Mouse (Mus musculus) kidney, adult 8-10 months (tissue): Measurements from ENCODE around the gene Tprgl.

Experiments
- DNase-seq, 2 experiments: peaks; one replicate each; pipeline ENCODE4 v3.0.0; 2022

Gene Tprgl

DNA sequence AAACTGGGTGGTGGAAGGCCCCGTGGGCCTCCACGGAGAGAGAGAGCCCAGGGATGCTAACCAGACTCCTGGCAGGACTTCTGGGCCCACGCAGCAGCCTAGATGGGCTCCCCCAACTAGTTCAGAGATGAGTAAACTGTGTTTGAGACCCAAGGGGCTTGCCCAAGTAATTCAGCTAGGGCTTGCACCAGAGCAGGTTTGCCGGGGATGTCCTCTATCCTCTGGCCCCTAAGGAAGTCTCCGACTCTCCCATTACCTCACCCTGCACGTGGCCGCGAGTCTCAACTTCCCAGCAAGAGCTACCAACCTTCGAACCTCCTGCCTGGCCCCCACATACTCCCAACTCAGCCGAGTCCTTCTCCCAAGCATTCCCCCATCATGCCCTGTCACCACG lies 50.6 kb downstream of the Tprgl start:
- DNase-seq = no peak

DNA sequence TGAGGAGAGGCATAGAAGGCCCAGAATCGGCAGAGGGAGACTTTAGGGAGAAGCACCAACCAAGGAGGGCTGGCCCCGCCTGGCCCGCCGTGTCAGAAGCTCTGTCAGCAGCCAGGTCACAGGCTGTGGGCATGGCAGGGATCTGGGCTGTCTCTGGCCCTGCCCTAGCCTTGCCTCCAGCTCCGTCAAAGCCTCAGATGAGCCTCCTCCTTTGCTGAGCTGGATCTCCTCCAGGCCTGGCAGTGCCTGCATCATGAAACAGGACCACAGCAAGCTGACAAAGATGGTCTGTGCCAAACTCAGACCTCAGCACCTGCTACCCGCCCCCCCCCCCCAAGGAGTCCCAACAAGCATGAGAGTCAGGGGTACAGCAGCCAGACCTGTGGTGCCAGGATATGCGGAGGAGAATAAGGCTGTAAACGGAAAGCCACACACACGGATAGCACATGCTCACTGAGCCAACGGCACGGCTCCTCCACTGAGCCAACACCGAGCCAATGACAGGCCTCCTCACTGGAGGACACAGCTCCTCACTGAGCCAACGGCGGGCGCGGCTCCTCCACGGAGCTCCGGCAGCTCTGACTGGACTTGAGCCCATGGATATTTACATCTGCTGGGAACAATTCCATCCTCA lies 51.1 kb downstream of the Tprgl start:
- DNase-seq = no peak
